Mouse (Mus musculus): ENCODE data around the gene Slc51a.
A peak's percentile ranks its signal among the peaks of the same experiment; 100 is the strongest.
"Not testable (repeated sequence)": the region's sequence is repeated elsewhere in the genome, so short reads cannot be mapped to it uniquely, and the experiment has no call there.

The Slc51a gene

DNA sequence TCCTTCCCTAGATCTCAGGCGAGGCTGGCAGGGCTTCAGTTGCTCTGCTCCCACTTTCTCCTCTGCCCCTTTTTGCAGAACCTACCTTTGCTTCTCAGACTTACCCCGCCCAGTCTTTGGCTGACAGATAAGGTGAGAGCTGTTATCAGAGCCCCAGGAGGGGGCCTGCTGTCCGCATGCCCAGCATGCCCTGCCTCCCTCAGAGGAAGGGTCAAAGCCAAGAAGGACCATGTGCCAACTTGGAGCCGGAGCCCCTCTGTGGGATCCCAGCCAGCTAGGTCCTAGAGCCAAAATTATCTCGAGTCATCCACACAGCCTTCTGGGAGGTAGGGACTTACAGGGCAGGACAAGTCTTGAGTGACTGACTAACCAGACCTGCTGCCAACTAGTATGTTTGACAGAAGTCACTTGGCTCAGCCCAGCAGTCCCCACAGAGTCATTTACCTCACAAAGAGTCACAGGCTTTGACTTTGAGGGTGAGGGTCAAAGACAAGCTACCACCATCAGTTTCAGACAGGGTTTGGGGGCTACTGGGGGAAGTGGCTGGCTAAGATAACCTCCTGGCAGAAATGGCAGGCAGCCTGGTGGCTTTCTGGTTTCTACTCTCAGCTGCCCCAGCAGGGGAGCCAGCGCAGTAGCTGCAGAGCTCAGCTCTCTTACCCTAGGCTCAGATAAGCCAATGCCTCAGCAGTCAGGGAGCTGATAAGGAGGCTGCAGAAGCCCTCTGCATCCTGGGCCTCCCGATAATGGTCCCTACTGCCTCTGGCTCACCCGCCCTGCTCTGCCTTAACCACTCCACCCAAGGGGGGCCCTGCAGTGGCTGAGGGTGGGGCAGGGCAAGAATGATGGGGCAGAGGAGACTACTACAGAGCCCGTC, 21.6 kb upstream of the Slc51a start:
- peak; percentile 57 for DNase-seq

DNA sequence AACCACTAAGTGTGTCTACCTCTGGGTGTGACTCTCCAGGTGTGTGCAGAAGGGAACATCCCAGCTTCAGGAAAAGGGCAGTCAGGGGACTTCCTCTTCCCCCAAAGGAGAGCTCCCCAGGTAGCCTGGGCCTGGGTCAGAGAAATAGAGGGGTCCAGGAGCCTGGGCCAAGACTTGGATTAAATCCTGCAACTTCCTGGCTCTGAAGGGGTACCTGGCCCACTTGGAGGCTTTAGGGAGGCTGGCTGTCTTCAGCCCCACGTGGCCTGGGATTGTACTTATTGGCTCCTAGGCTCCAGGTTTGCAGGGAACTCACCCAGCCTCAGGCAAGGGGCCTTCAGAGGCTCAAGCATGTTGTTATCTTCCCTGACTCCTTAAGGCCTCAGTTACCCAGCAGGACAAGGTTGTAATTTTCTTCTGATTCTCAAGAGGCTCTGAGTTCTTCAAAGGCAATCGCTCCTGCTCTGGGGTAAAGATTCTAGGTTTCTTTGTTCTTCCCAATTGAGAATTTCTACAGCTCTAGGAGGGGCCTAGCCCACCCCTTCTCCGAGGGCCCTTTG, 20.9 kb upstream of the Slc51a start:
- DNase-seq = peak; percentile 9

DNA sequence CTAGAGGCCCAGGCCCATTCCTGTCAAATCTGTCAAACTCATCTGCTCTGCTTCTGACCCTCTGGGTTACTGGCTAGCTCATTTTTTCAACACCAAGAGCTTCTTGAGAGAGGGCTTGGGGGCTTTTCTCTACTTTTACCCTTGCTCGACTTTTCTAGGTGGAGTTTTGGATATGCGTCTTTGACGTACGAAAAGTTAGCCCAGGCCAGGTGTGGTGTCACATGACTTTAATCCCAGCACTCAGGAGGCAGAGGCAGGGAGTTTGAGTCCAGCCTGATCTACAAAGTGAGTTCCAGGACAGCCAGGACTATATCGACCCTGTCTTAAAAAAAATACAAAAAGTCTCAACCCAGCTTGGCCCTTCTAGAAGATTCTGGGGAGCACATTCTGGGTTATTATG, 20.4 kb upstream of the Slc51a start:
- DNase-seq = peak; percentile 12

DNA sequence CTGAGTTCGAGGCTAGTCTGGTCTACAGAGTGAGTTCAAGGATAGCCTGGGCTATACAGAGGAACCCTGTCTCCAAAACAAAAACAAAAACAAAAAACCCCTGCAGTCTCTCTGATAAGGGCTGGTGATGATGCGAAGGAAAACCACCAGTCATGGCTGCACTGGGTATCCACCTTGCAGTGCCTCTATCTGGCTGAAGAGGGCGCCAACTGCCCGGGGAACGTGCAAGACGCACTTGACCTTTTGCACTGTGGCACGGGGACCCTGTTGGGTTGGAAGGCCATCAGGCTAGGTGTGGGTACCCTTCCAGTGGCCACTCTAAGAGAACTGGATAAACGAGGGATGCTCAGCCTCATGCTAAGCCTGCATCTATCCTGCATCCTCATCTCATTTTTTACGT, 19.7 kb upstream of the Slc51a start:
- peak; percentile 90 for DNase-seq

DNA sequence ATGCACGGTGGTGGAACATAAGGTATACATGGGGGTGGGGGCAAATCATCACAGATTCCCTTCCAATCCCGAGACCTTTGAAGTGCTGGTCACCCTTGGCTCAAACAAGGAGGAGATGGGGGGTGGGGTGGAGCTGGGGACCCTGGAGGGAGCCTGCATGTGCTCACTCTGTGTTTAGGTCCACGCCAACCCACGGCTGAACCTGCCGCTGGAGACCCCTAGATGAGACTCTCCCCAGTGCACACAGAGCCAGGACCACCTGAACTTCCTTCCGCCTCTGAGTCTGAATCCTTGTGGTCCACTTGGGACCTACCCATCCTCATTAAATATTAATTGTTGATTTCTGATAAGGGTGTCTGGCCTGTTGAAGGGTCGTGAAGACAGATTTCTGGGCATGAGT, 19.2 kb upstream of the Slc51a start:
- no peak for DNase-seq

DNA sequence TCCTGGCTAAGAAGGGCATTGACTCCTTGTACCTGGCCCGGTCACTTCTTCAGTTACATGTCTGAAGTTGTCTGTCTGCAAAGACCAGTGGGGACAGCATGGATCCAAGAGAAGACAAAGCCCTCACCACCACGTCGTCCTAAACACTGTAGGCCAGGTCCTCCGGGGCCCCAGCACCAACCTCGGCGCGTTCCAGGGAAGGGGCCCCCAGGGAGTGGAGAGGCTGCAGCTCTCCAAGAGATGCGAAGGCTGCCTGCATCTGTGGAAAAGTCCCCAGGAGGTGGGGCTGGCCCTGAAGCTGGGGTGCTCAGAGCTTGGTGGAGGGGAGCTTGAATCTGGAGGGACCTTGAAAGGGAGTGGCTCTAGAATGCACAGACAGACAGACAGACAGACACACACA, 18.6 kb upstream of the Slc51a start:
- no peak for DNase-seq

DNA sequence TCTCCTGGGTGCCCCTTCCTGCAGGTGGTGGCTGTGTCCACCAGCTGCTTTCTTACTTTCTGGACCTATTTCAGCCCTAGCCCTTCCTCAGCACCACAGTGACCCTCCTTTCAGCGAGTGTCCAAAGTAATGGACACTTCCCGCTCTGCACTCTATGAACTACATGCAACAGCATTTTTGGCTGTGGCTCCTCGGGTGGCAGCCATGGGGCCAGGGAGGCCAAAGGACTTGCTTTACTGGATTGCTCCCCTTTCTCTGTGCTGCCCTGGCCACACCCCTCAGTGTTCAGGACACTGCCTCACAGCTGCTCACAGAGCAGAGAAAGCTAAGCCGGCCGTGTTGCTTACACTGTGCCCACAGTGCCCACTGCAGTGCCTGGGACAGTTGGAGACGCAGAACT, 16.0 kb upstream of the Slc51a start:
- DNase-seq = peak; percentile 8

DNA sequence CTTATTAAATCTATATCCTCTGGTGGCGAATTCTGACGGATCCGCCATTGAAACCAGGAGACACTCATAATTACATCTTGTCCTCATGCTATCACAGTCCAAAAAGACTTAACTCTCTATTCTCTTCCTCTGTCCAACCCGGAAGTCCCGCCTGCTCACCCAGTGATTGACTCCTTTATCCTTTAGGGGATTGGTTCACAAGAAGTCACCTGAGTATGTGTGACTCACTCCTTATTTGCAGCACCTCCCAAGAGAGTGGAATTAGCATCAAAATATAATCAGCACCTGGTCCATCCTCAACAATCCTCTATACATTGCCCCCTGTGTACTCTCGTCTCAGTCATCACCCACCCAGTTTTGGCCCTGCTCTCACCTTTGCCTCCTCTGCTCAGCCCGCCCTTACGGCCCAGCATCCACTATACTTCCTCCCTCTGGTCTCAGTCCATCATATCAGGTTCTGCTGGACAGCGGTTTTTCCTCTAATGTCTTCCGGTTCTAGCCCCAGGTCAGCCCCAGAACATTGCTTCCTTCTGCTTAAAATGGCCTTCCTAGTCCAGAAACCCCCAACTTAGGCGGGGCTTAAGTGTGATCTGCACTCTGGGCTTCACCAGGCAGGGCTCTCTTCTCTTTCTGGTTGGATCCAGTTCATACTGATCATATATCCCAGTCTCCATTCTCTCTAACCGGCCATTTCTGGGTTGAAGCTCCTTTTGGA, 15.1 kb upstream of the Slc51a start:
- DNase-seq = no peak

DNA sequence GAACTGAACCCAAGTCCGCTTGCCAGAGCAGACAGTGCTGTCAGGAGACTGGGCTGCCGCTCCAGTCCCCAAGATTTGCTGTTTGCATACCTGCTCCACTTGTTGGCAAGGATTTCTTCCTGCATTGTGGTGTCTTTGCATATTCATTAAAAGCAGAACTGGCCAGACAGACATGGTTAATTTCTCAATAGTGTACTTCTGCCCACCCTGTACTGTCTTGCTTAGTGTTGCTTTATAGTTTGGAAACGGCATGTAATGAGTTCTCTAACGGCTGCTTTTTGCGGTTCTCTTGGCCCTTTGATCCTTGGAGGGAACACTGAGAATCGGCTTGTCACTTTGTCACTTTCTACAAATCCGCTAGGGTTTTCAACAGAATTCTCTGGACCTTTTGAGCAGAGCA, 13.8 kb upstream of the Slc51a start:
- DNase-seq = no peak

DNA sequence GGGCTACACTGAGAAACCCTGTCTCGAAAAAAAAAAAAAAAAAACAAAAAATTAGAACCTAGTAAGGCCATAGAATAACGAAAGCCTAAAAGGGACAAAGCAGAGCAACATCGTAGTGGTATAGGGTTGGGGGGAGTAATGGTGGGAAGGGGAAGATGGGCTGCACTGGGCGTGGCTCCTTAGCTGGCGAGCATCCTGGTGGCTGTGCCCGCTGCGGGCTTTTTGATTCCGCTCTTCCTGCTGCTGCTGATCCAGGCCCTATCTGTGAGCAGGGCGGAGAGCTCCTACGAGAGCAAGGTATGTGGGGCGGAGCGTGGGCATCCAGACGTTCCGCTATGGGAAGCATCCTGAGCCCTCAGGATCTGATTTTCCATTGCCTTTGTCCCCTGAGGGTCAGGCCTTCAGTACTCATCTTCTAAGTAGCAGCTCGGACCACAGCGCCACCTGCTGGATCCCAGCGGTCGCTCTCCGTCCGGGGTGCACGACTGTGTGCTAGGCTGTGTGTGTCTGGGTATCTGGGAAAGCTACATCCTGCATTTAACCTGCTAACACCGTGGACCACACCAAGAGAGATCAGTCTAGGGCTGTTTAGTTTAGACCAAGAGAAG, 11.9 kb upstream of the Slc51a start:
- DNase-seq = peak; percentile 95

DNA sequence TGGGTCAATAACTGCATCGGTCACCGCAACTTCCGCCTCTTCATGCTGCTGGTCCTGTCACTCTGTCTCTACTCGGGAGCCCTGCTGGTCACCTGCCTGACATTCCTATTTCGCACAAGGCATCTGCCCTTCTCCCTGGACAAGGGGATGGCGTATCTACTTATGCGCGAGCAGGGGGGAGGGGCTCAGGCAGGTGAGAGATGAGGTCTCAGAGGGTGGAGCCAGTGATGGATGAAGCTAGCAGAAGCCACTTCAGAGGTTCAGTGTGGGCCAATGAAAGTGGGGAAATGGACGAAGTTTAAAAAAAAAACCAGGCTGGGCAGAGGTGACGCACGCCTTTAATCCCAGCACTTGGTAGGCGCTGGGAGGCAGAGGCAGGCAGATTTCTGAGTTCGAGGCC, 11.3 kb upstream of the Slc51a start:
- DNase-seq = no peak

DNA sequence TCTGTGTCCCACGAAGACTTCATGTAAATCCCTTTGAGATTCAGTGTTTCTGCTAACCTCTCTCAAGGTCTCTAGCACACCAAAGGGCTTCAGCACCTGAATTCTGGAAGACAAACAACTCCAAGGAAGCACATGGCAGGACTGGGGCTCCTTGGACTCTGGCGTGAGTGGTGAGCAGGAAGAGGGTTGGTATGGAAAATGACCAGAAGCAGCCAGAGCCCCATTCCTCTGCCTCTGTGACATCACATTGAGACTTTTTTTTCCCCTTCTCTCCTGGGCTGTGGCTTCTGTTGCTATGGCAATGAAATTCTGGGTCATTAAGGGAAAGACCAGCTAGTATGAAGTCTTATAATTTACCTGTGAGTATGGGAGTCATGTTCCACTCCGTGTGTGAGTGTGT, 8.3 kb upstream of the Slc51a start, which contains the start of gene Zdhhc19:
Gene Zdhhc19 (plus strand): TSS at position 301 of the 400 bp plus-strand sequence.
- no peak for DNase-seq

DNA sequence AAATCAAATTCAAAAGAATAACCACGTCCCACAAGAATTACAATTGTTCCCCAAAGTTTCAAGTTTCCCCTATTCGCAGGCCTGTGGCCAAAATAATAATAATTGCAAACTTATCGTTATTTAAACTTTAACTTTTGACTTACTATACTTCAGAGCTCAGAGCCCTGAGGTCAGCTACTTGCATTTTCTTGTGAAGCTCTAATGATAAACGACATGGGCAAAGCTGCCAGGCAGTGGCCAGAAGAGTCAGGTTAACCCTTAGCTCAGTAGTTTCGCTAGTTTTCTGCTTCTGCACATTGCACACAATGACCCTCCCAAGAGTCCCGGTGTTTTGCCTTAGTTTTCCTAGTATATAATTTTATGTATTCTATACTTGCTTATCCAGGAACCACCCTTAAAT, 6.7 kb upstream of the Slc51a start:
- not testable (repeated sequence) for DNase-seq

DNA sequence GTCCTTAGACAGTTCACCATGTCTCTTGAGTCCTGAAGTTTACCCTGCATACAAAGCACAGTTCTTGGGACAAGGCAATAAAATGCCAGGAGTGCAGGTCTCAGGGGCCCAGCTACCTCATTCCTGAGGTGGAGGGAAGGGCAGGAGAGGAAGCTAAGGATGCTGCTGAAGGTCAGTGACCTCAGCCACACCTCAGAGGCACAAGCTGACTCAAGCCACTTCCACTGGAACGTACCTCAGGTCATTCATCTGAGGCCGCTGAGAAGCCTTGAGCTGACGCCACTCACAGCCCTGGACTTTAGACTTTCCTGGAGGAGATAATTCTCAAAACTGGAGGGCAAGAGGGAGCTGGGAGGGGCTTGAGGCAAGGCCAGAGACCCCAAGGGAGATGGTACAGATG, 1.3 kb upstream of the Slc51a start:
- no peak for DNase-seq

DNA sequence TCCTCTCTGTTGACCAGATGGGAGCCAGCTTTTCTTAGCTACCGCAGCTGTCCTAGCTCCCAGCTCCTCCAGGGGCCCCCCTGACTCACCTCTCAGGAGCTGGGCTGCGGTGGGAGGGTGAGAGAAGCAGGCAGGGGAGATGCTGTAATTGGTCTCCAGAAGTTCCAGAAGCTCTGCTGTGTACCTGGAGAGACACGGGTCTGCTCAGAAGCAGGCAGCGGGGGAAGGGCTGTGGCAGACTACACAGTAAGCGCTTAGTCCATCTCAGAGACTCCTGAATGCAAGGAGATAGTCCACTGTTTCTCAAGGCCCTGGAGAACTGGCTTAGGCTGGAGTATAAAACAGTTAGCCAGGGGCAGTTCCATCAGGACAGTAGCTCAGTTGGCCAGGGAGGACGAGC, 1.6 kb downstream of the Slc51a start:
- DNase-seq = no peak

DNA sequence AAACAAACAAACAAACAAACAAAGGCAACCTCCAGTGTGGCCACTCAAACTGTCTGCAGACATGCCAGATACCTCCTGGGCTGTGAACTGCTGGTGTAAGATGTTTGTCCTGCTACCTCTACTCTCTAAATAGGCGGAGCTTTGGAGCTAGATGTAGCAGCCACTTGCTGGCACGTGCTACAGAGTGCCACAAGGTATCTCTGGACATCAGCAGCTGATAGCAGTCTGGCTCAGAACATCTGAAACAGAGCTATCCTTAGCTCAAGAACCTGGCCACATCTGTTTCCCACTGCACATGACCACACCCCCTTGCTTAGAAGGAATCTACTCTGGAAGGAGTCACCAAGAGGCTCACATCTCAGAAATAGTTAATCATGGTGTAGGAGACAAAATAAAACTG, 2.5 kb downstream of the Slc51a start:
- no peak for DNase-seq

DNA sequence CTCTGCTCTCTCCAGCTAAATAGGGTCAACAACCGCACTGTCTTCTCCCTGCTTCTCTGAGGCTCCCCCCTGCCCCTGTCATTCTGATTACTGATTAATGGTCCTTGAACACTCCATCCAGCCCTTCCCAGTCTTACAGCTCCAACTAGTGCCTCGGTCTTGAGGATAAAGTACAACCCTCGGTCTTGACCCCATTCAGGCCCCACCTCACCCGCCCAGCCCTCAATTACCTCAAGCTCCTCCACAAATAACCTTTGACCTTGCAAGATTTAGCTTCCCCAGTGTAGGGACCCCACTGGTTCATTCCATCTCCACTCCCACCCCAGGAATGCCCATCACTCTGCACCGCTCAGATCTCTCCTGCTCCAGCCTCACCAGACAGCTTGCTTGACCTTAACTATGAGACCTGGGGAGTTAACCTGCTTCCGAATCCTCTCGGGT, 3.2 kb downstream of the Slc51a start:
- no peak for DNase-seq

DNA sequence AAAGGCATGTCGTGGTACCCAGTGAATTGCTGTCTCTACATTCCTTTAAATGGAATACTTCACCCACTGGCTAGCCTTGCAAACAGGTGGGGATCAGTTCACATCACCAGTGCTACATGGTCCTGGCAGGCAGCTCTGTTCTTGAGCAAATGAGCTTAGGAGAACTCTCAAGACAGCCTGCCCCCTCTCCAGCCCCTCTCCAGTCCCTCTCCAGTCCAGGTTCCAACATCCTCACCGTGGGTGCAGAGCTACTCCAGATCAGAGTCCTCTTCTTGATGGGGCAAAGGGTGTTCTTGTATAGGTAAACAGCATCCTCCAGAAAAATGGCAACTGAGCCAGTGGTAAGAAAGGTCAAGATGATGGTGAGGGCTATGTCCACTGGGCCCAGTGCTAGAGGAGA, 8.3 kb downstream of the Slc51a start:
- no peak for DNase-seq

DNA sequence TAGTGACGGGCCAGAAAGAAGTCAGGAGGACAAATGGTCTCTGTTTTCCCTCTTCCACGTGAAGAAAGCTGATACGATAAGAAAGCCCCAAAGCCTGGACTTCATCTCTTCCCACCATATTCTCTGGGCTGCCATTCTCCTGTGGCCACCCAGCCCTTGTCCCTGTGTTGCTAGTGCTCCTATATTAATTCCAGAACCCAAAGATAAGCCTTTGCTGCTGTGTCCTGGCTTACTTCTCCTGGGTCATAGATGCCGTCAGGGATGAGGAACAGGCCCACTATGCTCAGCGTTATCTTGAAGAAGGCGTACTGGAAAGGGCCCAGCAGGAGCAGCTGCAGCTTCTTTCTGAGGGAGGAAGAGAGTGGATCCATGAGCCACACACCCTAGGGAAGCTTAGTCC, 10.4 kb downstream of the Slc51a start:
- DNase-seq = no peak

DNA sequence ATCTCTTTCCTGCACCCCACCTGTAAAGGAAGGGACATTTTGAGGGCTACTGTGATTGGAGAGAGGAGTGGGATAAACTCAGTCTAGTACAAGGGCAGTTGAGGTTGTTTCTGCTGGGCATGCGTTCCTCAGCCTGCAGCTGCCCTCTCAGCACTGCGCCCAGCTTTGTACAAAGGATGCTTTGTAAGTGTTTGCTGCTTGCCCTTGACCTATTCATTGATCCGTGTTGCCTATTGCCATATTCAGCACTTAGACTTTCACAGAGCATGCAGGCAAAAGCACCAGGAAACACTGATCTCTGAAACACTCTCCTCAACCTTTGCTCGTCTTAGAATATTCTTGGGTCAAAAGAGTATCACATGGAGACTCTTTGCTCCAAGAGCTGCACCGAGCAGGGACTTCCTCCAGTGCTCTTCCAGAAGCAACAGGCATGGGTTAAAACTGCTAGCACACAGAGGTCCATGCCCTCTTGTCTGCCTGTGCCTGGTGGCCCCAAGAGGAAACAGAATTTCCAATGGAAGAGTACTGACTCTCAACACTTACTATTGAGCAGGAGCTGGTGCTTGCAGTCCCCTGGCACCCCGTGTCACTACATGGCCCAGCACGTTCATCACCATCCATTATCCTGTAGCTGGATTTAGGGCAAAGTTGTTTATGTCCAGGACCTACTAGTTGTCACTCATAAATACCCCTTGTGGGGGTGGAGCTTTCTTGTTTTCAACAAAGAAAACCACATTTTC, 15.2 kb downstream of the Slc51a start:
- DNase-seq = no peak

DNA sequence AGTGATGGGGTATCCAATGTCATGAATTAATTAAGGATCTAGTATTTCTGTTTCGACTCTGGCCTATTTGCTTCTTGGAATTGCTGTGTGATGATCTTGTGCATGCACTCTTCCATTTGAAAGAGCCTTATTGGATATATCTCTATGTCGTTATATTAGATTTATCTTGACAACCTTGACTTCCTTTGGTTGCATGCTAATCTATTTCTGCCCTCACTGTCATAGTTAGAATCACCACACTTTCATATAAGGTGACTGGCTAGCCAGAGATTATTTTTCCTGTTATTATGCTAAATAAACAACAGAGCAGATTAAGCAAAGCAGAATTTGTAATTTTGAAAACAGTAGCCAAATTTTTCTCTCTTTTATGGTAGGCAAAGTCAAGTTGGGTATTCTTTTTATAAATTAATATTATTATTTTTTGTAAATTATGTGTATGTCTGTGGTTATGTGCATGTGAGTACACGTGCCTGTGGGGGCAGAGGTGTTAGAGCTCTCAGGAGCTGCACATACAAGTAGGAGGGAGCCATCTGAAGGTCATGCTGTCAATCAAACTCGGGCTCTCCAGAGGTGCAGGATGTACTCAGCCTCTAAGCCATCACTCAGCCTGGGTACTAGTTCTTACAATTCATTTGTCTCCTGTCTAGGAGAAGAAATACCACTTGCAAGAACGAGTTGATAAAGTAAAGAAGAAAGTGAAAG, 18.1 kb downstream of the Slc51a start:
- DNase-seq = no peak

DNA sequence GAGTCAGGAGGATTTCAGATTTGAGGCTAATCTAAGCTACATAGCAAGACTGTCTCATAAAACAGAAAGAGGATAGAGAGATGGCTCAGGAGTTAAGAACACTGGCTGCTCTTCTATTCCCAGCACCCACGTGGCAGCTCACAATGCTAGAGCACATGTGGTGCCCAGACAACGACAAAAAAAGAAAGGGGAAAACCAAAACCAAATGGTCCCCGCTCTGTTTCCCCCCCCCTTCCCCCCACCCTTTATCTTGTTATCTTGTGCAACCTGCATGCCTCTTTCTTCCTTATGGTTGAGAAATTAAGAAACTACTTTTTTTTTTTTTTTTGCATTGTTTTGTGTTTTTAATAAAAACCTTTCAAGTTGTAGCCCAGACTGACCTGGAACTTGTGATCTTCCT, 19.2 kb downstream of the Slc51a start:
- DNase-seq = no peak

All from thymus, postnatal 4 days (tissue).